ENCODE assay signal across 11 mouse cellular contexts in genomic region chr1:132844088-132844804, GRCm38 (mm10). TPM values are rescaled to one million over a fixed set of nuclear protein-coding genes. Genes with fewer than 3 reads are reported as not detected.
DNase-seq lines count a peak whose midpoint lies in the region; ATAC-seq and TF ChIP-seq lines count a peak whose summit lies in the region.
"Had no signal": no experiment of that assay in that cellular context is flagged by ENCODE, and none has a peak within 500 bp of the region (broad histone marks: within the 10 kb centered on the region; RNA-seq: fewer than 3 reads in every experiment).

No protein-coding gene starts in this region.

- no peak for TF ChIP-seq CTCF in gastrocnemius, adult 2 months (IDR thresholded peaks at IDR 0.05)

- intact Hi-C loops in gastrocnemius, adult 2 months (cut with DNase I) = no loop called here

- no peak overlapping the region for H3K4me3 ChIP-seq in gastrocnemius, adult 2 months
- H3K4me3 ChIP-seq in stomach, embryonic 14.5 days (ENCODE audit: low read depth, low read length) = no peak overlapping the region
- no peak overlapping the region for H3K4me3 ChIP-seq in forebrain, embryonic 13.5 days
- H3K4me3 ChIP-seq: embryonic facial prominence, embryonic 13.5 days; limb, embryonic 12.5 days had no signal

- no peak overlapping the region for H3K27ac ChIP-seq in gastrocnemius, adult 2 months
- H3K27ac ChIP-seq in stomach, embryonic 14.5 days (ENCODE audit: low read length) = no peak overlapping the region
- H3K27ac ChIP-seq in forebrain, embryonic 13.5 days = no peak overlapping the region; the same call in 1 of the 2 replicates
- H3K27ac ChIP-seq: embryonic facial prominence, embryonic 13.5 days; limb, embryonic 12.5 days had no signal

- no peaks in the 10 kb centered on the region for H3K4me1 ChIP-seq in stomach, embryonic 14.5 days (ENCODE audit: control insufficient read depth, insufficient read depth, low read length)
- H3K4me1 ChIP-seq in forebrain, embryonic 13.5 days = peaks cover 12% of the 10 kb centered on the region
- H3K4me1 ChIP-seq: limb, embryonic 12.5 days had no signal

- no peaks in the 10 kb centered on the region for H3K36me3 ChIP-seq in stomach, embryonic 14.5 days (ENCODE audit: control insufficient read depth, insufficient read depth, low read length)
- H3K36me3 ChIP-seq in forebrain, embryonic 13.5 days (ENCODE audit: poor library complexity, severe bottlenecking) = no peaks in the 10 kb centered on the region
- H3K36me3 ChIP-seq: embryonic facial prominence, embryonic 13.5 days; limb, embryonic 12.5 days had no signal

- ATAC-seq in stomach, embryonic 14.5 days (ENCODE audit: insufficient number of reproducible peaks, insufficient read depth, low FRiP score, low read depth) = peak; percentile 65; the same call in 1 of the 2 replicates
- ATAC-seq in forebrain, embryonic 13.5 days = no peak
- ATAC-seq: Patski had no signal

- no peaks in the 10 kb centered on the region for H3K27me3 ChIP-seq in stomach, embryonic 14.5 days (ENCODE audit: control insufficient read depth, insufficient read depth, low read length)
- H3K27me3 ChIP-seq in forebrain, embryonic 13.5 days = no peaks in the 10 kb centered on the region
- H3K27me3 ChIP-seq: embryonic facial prominence, embryonic 13.5 days had no signal

- no peak overlapping the region for H3K4me2 ChIP-seq in stomach, embryonic 14.5 days (replicated peaks; ENCODE audit: low read depth, low read length)
- no peak overlapping the region for H3K4me2 ChIP-seq in forebrain, embryonic 13.5 days
- H3K4me2 ChIP-seq: embryonic facial prominence, embryonic 13.5 days; limb, embryonic 12.5 days had no signal

- peak; percentile 41 to 48 for DNase-seq in layer of hippocampus, postnatal 14 days (ENCODE audit: low spot score in 2 of 2)
- DNase-seq in layer of hippocampus, adult 11-12 months (ENCODE audit: low spot score) = no peak
- peak; percentile 53 for DNase-seq in adrenal gland, adult 8-10 months
- DNase-seq in gastrocnemius, adult 2 months = peak; percentile 81
- peak; percentile 87 for DNase-seq in kidney, adult 9 months
- no peak for DNase-seq in left cerebral cortex, adult 8-10 months (ENCODE audit: low spot score in 2 of 2)

- H3K9me3 ChIP-seq in stomach, embryonic 14.5 days (ENCODE audit: control insufficient read depth, low read depth, low read length) = no peaks in the 10 kb centered on the region
- 0 out of 2 replicates have a peak, but pooled peaks cover 6% of the 10 kb centered on the region for H3K9me3 ChIP-seq in forebrain, embryonic 13.5 days (replicated peaks)

- 74% methylated on average over 20 of the region's 20 CpGs for WGBS in stomach, embryonic 14.5 days
- 85% methylated on average over 20 of the region's 20 CpGs for WGBS in forebrain, embryonic 13.5 days

- H3K9ac ChIP-seq in stomach, embryonic 14.5 days (replicated peaks; ENCODE audit: low read depth, low read length) = no peak overlapping the region
- H3K9ac ChIP-seq in forebrain, embryonic 13.5 days = no peak overlapping the region
- H3K9ac ChIP-seq: embryonic facial prominence, embryonic 13.5 days; limb, embryonic 12.5 days had no signal

RNA-seq across cellular contexts. Expression of gene Lrrn2, which starts 35.8 kb away (rescaled TPM):
- 100 to 1,000 TPM; 193 to 194 TPM for total RNA-seq in layer of hippocampus, postnatal 14 days (2021)
- 10 to 100 TPM; 11.3 to 35.5 (median 24.4) TPM for total RNA-seq in adrenal gland, adult 8-10 months (2022)
- under 1 TPM; 0.33 to 0.73 TPM for total RNA-seq in gastrocnemius, adult 2 months (2021)
- 4.0 and 5.1 TPM in 2 replicates for polyA plus RNA-seq in stomach, embryonic 14.5 days (2014; fragmentation: Nextera tagmentation; extraction: Ambion mirVana)
- 22.2 and 25.6 TPM in 2 replicates for polyA plus RNA-seq in forebrain, embryonic 13.5 days (2015; fragmentation: Nextera tagmentation; extraction: Ambion mirVana)
- total RNA-seq in left cerebral cortex, adult 8-10 months (2022) = 10 to 100 TPM; 96.0 to 99.7 (median 97.0) TPM
- polyA plus RNA-seq: Patski had no signal

Comparison
In these comparisons a context has a peak if more than half of its experiments do, and no peak if none do; other contexts are left out.
1. DNase-seq: peak in layer of hippocampus, postnatal 14 days (2 of 2), adrenal gland, adult 8-10 months (single experiment), gastrocnemius, adult 2 months (single experiment) and kidney, adult 9 months (single experiment); none in layer of hippocampus, adult 11-12 months (single experiment) and left cerebral cortex, adult 8-10 months (0 of 2).
2. RNA of gene Lrrn2, which starts 35.8 kb away (total RNA-seq): 193 to 194 TPM in layer of hippocampus, postnatal 14 days, 96.0 to 99.7 TPM in left cerebral cortex, adult 8-10 months and 11.3 to 35.5 TPM in adrenal gland, adult 8-10 months; 0.33 to 0.73 TPM in gastrocnemius, adult 2 months; every median in the first group is over 4 times any median in the second.